Mouse (Mus musculus) layer of hippocampus, adult 11-12 months (tissue): Measurements from ENCODE around the gene 1300017J02Rik.

Source experiments
- DNase-seq: peaks from one replicate; pipeline ENCODE4 v3.0.0; 2022; ENCODE audit warnings: low spot score

The 1300017J02Rik gene

GRCm38 (mm10) chr9:103274819-103275218 lies 30.1 kb downstream of the 1300017J02Rik start:
- DNase-seq: no peak

- DNase-seq: no peak
These were observed 33.8 kb downstream of the 1300017J02Rik start for GRCm38 (mm10) chr9:103271104-103271503.

GRCm38 (mm10) chr9:103265778-103266177 lies 39.1 kb downstream of the 1300017J02Rik start:
- DNase-seq: no peak

GRCm38 (mm10) chr9:103252906-103253305 lies 52.0 kb downstream of the 1300017J02Rik start:
- no peak for DNase-seq

- no peak for DNase-seq
These were observed 56.3 kb downstream of the 1300017J02Rik start for GRCm38 (mm10) chr9:103248618-103249017.

- no peak for DNase-seq
These were observed 58.2 kb downstream of the 1300017J02Rik start for GRCm38 (mm10) chr9:103246526-103247168.

GRCm38 (mm10) chr9:103243640-103244039 lies 61.2 kb downstream of the 1300017J02Rik start:
- no peak for DNase-seq

- DNase-seq: no peak
These were observed 63.7 kb downstream of the 1300017J02Rik start for GRCm38 (mm10) chr9:103241206-103241605.

- DNase-seq: no peak
These were observed 65.4 kb downstream of the 1300017J02Rik start for GRCm38 (mm10) chr9:103239471-103239870.

- peak; percentile 42 for DNase-seq
These were observed 70.2 kb downstream of the 1300017J02Rik start for GRCm38 (mm10) chr9:103234565-103235165.

GRCm38 (mm10) chr9:103234059-103234458 lies 70.8 kb downstream of the 1300017J02Rik start:
- no peak for DNase-seq

- no peak for DNase-seq
These were observed 71.9 kb downstream of the 1300017J02Rik start for GRCm38 (mm10) chr9:103233006-103233395.

- no peak for DNase-seq
These were observed 72.5 kb downstream of the 1300017J02Rik start for GRCm38 (mm10) chr9:103232232-103233005.

- peak; percentile 85 for DNase-seq
These were observed 74.5 kb downstream of the 1300017J02Rik start, which contains the start of the genes Gm20425 and Trf for GRCm38 (mm10) chr9:103230151-103230951. TSS of gene Gm20425 (minus strand) at chr9:103230307. TSS of gene Trf (minus strand) at chr9:103230444.

GRCm38 (mm10) chr9:103229037-103229867 lies 75.6 kb downstream of the 1300017J02Rik start:
- DNase-seq: no peak

GRCm38 (mm10) chr9:103228370-103229003 lies 76.4 kb downstream of the 1300017J02Rik start:
- DNase-seq: no peak

- no peak for DNase-seq
These were observed 77.1 kb downstream of the 1300017J02Rik start for GRCm38 (mm10) chr9:103227760-103228159.

- DNase-seq: no peak
These were observed 78.1 kb downstream of the 1300017J02Rik start for GRCm38 (mm10) chr9:103226806-103227205.

GRCm38 (mm10) chr9:103225464-103225863 lies 79.4 kb downstream of the 1300017J02Rik start:
- DNase-seq: no peak

- DNase-seq: no peak
These were observed 80.2 kb downstream of the 1300017J02Rik start for GRCm38 (mm10) chr9:103224721-103225120.

GRCm38 (mm10) chr9:103214281-103214680 lies 90.6 kb downstream of the 1300017J02Rik start:
- no peak for DNase-seq
